Mouse (Mus musculus): ENCODE results near the gene Dhx33. TPM values are rescaled to one million over a fixed set of nuclear protein-coding genes. Genes with fewer than 3 reads are reported as not detected.

Gene Dhx33
- total and polyA plus RNA-seq, 3 experiments: 42.6 to 49.8 TPM; not detected in 1

DNA sequence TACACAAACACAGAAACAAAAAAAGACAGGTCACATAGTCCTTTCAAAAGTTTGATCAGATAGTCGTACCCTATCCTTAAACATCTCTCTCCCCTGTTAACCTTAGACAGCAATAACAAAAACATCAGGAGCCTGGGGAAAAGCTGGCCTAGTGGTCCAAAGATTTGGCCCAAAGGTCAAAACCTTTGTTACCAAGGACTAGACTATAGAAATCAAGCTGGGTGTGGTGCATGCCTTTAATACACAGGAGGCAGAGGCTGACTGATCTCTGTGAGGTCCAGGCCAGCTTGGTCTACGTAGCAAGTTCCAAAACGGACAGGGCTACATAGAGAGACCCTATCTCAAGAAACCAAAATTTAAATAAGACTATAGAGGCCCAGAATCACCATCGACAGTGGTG is 49.5 kb downstream of the Dhx33 start:
- Histone ChIP-seq H3K4me1 (ENCODE audit: control insufficient read depth in 1 of 2, insufficient read depth in 2 of 2, low read length in 2 of 2) (no peaks in the 10 kb centered on the region), H3K4me3 (ENCODE audit: control insufficient read depth in 1 of 2, insufficient read depth in 1 of 2, low read depth in 2 of 2, low read length in 2 of 2) (no peak overlapping the region), H3K9ac (ENCODE audit: control insufficient read depth, low read depth, low read length, poor library complexity, severe bottlenecking) (no peak overlapping the region), H3K27me3 (ENCODE audit: control insufficient read depth in 1 of 2, insufficient read depth in 2 of 2, low read length in 2 of 2) (no peaks in the 10 kb centered on the region), H3K9me3 (replicated peaks; ENCODE audit: insufficient read depth, low read length) (no peaks in the 10 kb centered on the region), H3K27ac (ENCODE audit: control insufficient read depth, low read depth, low read length) (no peak overlapping the region), H3K36me3 (ENCODE audit: control insufficient read depth in 1 of 2, insufficient read depth in 2 of 2, low read length in 2 of 2) (peaks cover 0 to 76% of the 10 kb centered on the region in 2 experiments; a peak in 2 of 4 replicates), H3K79me2 (ENCODE audit: control insufficient read depth, insufficient read depth, low read length, poor library complexity) (no peaks in the 10 kb centered on the region)
- TF ChIP-seq KAT2A (conservative IDR thresholded peaks at IDR 0.05; ENCODE audit: low read depth, low read length) (no peak), CTCF (IDR thresholded peaks at IDR 0.05 in 2 of 3, conservative IDR thresholded peaks at IDR 0.05 in 1 of 3; ENCODE audit: control insufficient read depth in 1 of 3, insufficient read depth in 1 of 3, low read depth in 2 of 3, low read length in 3 of 3, poor library complexity in 1 of 3, severe bottlenecking in 1 of 3) (no peak), MEF2A (IDR thresholded peaks at IDR 0.05; ENCODE audit: extremely low read depth, insufficient replicate concordance, low read depth, low read length, poor library complexity, severe bottlenecking) (no peak), TAL1 (IDR thresholded peaks at IDR 0.05; ENCODE audit: low read length) (no peak), USF1 (IDR thresholded peaks at IDR 0.05; ENCODE audit: low read depth, low read length) (no peak), TBP (IDR thresholded peaks at IDR 0.05; ENCODE audit: low read depth, low read length) (no peak), MXI1 (IDR thresholded peaks at IDR 0.05; ENCODE audit: low read depth, low read length) (no peak), NRF1 (IDR thresholded peaks at IDR 0.05; ENCODE audit: insufficient read depth, low read depth, low read length, poor library complexity, severe bottlenecking) (no peak), HCFC1 (IDR thresholded peaks at IDR 0.05; ENCODE audit: low read depth, low read length) (no peak), MYC (IDR thresholded peaks at IDR 0.05; ENCODE audit: low read depth, low read length) (no peak), MAZ (IDR thresholded peaks at IDR 0.05; ENCODE audit: low read depth, low read length) (no peak), GATA1 (IDR thresholded peaks at IDR 0.05; ENCODE audit: low read depth, low read length) (no peak), ZMIZ1 (IDR thresholded peaks at IDR 0.05; ENCODE audit: low read depth, low read length) (no peak), MAFK (IDR thresholded peaks at IDR 0.05; ENCODE audit: borderline replicate concordance, low read depth, low read length) (no peak)
- DNase-seq (ENCODE audit: low read depth, low spot score): no peak

DNA sequence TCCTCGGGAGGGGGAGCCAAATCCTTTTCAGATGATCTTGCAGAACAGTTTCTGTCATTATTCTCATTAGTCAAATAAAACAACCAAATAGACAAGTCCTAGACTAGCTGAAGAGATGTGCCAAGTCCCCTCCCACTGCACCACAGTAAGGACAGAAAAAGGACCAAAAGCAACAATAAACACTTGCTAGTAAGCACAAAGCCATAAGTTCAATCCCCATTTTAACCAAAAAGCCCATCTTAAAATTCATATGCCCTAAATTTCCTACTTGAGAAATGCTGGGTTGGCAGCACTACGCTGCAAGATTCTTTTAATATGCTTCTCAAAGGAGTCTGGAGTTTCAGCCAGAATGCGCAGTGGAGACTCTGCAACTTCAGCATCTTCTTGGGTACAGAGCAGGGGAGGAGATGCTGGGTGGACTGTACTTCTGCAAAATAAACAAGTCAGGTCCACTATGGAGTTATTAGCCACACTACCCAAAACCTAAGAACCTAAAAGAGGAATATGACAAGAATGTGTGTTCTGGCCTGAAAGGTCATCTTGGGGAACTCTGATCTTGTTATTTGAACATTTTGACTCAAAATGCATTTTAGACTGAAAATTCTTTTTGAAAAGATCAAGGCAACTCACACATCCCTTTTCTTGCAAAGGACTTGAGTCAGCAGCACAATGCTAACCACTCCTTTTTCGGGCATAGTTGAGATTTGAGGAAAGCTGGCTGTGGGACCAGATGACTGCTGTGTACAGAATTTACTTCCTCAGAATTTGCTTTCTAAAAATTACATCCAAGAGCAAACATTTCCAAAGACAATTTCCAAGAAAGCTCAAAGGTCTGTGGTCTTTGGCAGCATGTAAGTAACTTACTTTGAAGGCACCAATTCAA is 59.1 kb downstream of the Dhx33 start:
- Histone ChIP-seq H3K4me3 (ENCODE audit: control insufficient read depth in 1 of 2, insufficient read depth in 1 of 2, low read depth in 2 of 2, low read length in 2 of 2) (no peak overlapping the region), H3K9ac (ENCODE audit: control insufficient read depth, low read depth, low read length, poor library complexity, severe bottlenecking) (no peak overlapping the region), H3K79me2 (ENCODE audit: control insufficient read depth, insufficient read depth, low read length, poor library complexity) (no peaks in the 10 kb centered on the region), H3K36me3 (ENCODE audit: control insufficient read depth in 1 of 2, insufficient read depth in 2 of 2, low read length in 2 of 2) (peaks cover 0 to 46% of the 10 kb centered on the region in 2 experiments; a peak in 2 of 4 replicates), H3K27me3 (ENCODE audit: control insufficient read depth in 1 of 2, insufficient read depth in 2 of 2, low read length in 2 of 2) (no peaks in the 10 kb centered on the region), H3K4me1 (ENCODE audit: control insufficient read depth in 1 of 2, insufficient read depth in 2 of 2, low read length in 2 of 2) (no peaks in the 10 kb centered on the region), H3K27ac (ENCODE audit: control insufficient read depth, low read depth, low read length) (no peak overlapping the region), H3K9me3 (replicated peaks; ENCODE audit: insufficient read depth, low read length) (no peaks in the 10 kb centered on the region)
- no peak for DNase-seq (ENCODE audit: low read depth, low spot score)
- 0 out of 2 replicates have a peak, but pooled peaks have one; percentile 18 for TF ChIP-seq ZMIZ1 (IDR thresholded peaks at IDR 0.05; ENCODE audit: low read depth, low read length)
- no peak for TF ChIP-seq E2F4 (IDR thresholded peaks at IDR 0.05; ENCODE audit: borderline replicate concordance, low read depth, low read length)
- 0 out of 4 replicates have a peak, but pooled peaks of 1 of the 2 experiments have one; percentile 12 for TF ChIP-seq POLR2A (IDR thresholded peaks at IDR 0.05; ENCODE audit: control insufficient read depth in 1 of 2, insufficient read depth in 1 of 2, low read depth in 1 of 2, low read length in 2 of 2, poor library complexity in 1 of 2)
- peak; percentile 58; the same call in 1 of the 2 replicates for TF ChIP-seq POLR2AphosphoS2 (IDR thresholded peaks at IDR 0.05; ENCODE audit: low read length)

Measured in MEL (cell line).